Mouse (Mus musculus) layer of hippocampus, adult 9-11 months (tissue): Measurements from ENCODE around the gene Brix1.
"Not testable (repeated sequence)": the region's sequence is repeated elsewhere in the genome, so short reads cannot be mapped to it uniquely, and the experiment has no call there.

Experiments
- DNase-seq: peaks from one replicate; pipeline ENCODE4 v3.0.0; 2022

Brix1 gene

GRCm38 (mm10) chr15:10485484-10486364, at the start of gene Brix1, which contains the start of gene Rad1:
Gene Brix1, minus strand, starts transcription at chr15:10485947.
Gene Rad1, plus strand, starts transcription at chr15:10486018.
- DNase-seq: peak; percentile 97

- DNase-seq: no peak
Measured at GRCm38 (mm10) chr15:10534591-10534990, 48.8 kb upstream of the Brix1 start.

DNA sequence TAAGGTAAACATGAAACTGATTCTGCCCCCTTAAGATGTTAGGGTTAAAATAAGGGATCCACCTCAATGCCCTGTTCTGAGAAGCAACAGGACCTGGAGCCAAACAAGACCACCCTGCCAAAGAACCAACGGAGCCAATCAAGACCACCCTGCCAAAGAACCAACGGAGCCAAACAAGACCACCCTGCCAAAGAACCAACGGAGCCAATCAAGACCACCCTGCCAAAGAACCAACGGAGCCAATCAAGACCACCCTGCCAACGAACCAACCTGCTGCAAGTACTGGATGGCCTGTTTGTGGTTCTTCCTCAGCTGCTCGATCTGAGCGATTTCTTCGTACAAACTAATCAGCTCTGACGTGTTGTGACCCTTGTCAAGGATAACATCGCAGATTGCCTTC, 47.6 kb upstream of the Brix1 start:
- not testable (repeated sequence) for DNase-seq

- no peak for DNase-seq
Measured at GRCm38 (mm10) chr15:10531352-10531751, 45.6 kb upstream of the Brix1 start.

GRCm38 (mm10) chr15:10525896-10526295, 40.1 kb upstream of the Brix1 start:
- no peak for DNase-seq

DNA sequence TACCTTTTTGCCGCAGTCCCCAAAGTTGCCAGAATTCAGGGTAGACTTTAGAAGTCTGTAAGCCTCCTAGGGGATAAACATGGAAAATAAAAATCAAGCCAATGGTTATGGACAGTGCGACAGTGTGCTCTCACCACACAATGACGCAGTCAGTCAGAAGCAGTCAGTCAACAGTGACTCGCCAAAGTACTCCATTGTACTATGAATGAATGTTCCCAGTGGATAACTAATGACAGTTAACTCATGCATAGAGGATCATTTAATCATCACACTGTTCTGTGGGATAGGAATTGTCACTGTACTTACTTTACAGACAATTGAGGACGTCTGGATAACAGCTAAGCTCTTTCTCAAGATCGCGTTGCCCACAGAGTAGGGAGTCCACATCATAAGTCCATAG, 29.4 kb upstream of the Brix1 start:
- DNase-seq: no peak

GRCm38 (mm10) chr15:10506099-10506498, 20.4 kb upstream of the Brix1 start:
- no peak for DNase-seq

GRCm38 (mm10) chr15:10500838-10501719, 15.3 kb upstream of the Brix1 start:
- peak; percentile 25 for DNase-seq

DNA sequence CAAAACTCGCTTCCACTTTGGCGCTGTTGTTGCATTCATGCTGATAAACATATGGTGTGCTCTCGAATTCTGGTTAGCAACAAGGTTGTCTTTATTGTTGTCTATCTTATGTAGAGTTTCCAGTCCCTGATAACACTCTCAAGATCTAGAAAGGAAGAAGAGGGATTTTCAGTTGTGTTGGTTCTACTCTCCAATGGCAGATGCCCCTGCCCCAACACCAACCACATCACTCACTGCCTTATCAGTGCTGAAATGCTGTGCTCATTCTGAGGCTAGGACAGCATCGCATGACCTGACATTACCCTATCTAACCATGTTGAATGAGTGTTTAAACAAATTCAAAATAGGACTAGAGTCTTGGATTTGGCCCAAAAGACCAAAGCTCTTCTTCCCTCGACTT, 14.3 kb upstream of the Brix1 start:
- no peak for DNase-seq

GRCm38 (mm10) chr15:10499593-10499992, 13.8 kb upstream of the Brix1 start:
- no peak for DNase-seq

DNA sequence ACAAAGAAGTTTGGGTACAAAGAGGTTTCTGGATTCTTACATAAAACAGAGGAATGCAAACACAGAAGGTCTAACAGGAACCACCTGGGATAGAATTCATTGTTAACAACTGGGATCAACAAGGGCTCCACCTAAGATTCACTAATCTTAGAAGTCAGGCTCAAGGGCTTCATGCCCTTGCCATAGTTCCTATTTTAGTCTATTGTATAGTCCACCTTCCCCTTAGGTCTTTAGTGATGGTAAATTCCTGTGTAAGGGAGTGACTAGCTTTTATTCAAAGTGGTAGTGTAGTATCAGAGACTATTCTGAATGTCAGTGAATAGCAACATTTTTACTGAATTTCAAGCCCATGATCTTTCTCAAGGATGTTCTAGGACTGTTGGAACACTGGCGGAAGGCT, 10.9 kb upstream of the Brix1 start:
- DNase-seq: not testable (repeated sequence)

DNA sequence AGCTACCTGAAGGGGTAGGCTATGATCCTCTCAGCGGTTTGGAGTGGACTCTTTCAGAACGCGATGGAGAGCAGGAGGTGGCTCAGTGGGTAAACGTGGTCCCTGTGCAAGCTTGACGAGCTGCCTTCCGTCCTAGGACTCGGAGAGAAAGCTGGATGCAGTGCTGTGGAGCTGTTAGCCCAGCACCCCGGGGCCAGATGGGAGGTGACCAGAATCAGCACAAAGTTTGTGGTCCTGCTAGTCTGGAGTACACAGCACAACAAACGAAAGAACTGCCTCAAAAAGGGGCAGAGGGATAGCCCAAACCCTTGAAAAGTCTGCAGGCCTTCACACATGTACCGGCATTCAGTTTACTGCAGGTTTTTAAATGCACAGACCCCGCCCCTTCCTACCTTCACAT, 10.2 kb upstream of the Brix1 start:
- no peak for DNase-seq

- no peak for DNase-seq
Measured at GRCm38 (mm10) chr15:10490101-10490500, 4.4 kb upstream of the Brix1 start.

DNA sequence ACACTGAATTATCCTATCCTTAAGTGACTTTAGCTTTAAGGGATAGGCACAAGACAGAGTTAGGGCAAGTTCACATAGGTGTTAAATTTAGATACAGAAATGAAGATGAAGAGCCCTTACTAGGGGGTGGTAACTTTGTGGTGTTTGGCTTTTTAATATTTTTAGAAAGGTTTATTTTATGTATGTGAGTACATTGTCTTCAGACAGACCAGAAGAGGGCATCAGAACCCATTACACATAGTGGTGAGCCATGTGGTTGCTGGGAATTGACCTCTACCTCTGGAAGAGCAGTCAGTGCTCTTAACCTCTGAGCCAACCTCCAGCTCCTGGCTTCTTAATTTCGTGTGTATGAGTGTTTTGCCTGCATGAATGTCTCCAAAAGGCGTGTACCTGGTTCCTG, 1.5 kb upstream of the Brix1 start:
- no peak for DNase-seq

DNA sequence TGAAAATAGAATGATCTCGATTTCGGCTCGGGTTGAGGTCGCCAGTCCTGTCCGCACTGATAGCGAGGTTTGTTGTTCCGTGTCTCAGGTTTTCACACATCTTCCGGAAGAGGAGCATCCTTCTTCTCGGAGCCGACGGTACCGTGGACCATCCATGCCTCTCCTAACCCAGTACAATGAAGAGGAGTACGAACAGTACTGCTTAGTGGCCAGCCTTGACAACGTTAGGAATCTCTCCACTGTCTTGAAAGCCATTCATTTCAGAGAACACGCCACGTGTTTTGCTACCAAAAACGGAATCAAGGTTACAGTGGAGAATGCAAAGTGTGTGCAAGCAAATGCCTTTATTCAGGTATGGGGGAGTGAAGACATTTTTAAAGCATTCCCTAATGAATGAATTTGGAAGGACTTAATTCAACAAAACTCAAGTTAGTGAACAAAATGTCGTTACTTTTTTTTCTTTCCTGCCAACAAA, 655 bp upstream of the Brix1 start:
- peak; percentile 14 for DNase-seq

DNA sequence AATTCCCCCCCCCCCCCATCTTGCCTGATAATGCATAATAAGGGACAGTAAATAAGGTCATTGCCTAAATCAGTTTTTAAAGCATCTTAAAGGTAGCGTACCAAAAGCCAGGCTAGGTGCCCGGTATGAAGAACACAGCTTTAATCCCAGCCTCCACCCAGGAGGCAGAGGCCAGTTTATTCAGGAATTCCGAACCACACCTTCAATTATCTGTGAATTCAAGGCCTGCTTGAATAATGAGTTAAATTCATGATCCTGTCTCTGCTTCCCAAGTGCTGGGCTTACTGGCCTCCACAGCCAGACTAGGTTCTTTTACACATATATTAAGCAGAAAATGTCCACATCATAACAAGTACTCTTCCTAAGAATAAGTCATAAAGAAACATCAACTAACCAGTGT, 14.8 kb downstream of the Brix1 start:
- DNase-seq: no peak

DNA sequence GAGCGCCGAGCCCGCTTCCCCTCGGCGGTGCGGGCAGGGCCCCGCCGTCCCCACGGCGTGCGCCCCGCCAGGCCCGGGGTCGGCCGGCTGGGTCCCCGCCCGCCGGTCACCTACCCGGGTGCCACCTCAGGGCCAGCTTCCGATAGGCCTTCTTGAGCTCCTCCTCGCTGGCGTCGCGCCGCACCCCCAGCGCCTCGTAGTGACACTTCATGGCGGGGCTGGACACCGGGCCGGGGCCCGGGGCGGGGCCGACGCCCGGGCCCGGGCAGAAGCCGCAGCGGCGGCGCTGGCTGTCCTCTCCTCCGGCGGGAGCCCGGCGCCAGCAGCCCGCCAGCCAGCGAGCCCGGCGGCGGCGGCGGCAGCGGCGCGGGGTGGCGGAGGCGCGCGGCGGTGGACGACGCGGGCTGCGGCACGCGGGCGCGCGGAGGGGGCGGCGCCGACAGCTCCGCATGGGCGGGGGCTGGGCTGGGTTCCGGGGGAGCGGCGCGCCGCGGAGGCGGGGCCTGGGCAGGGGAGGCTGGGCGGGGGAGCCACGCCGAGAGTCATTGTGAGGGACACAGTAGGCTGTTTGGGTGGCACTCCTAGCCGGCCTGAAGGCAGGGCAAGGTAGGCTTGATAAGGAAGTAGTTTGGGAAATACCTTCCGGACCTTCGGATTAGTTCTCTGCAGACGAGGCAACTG, 15.5 kb downstream of the Brix1 start, which contains the start of gene Dnajc21:
Gene Dnajc21 (minus strand): TSS at position 366 of the 681 bp plus-strand sequence.
- DNase-seq: peak; percentile 84

DNA sequence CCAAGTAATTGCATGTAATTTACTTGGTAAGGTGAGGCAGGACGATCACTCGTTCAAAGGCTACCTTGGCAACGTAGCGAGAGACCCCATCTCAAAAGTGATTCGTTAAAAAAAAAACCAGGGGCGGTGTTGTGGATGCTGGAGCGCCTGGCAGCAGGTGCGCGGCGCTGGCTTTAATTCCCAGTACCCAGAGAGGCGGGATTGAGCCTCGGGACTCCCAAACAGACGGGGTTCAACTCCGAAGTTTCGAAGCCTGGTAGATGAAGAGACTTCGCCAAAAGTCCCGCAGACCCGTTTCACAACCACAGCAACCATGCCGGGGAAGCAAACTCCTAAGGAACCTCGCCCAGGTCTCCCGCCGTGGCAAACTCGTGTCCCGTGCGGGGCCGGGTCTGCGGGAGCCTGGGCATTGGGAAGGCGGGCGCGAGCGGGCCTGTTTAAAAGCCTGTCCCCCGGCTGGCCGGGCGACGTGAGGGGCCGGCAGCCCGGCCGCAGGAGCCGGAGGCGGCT, 16.1 kb downstream of the Brix1 start:
- peak; percentile 12 for DNase-seq

DNA sequence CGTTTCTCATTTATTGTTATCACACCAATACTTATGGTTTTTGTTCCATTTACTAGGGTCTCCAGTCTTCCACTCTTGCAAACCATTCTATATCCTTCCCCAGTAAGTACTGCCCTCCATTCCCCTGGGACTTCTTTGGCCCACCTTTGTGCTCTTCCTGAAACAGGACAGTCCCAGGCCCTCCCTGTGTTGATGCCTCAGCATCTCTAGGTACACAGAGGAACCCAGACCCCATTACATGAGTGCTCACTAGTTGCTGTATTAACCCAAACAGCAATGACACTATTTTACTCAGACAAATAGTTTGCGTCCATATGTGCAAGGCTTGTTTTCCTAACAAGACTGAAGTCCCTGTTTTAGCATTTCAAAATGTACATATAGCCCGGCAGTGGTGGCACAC, 17.0 kb downstream of the Brix1 start:
- DNase-seq: no peak

- DNase-seq: no peak
Measured at GRCm38 (mm10) chr15:10464678-10465077, 21.1 kb downstream of the Brix1 start.

- DNase-seq: no peak
Measured at GRCm38 (mm10) chr15:10463555-10463954, 22.2 kb downstream of the Brix1 start.

DNA sequence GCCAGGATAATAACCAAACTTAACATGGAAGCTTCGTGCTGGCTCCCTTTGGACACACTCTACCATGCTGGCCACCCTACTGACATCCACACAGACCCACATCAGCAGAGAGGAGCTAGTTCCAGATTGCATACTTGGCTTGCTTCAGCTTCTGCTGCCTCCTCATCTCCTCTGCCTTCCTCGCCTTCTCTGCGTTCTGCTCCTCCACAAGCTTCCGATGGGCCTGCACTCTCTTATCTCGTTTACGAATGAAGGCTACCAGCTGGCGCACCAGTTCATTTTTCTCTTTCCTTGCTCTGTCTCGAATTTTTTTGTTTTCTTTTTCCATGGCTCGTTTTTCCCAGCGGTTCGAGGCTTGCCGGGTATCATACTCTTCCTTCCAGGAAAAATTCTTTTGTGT, 24.8 kb downstream of the Brix1 start:
- peak; percentile 13 for DNase-seq

GRCm38 (mm10) chr15:10447102-10447501, 38.6 kb downstream of the Brix1 start:
- DNase-seq: no peak
